Mouse (Mus musculus) midbrain, postnatal 0 days (tissue): ENCODE measurements at regions not wholly inside any gene's neighbourhood (a gene's known extent, or its start where the extent isn't known, plus 50 kb on each side); places are given as distances from the start of the nearest gene placed in this dataset.

Experiments
- ATAC-seq: fragments of 200-750 bp; cut with Nextera tagmentation; 2 replicates; pipeline ENCODE4 v1.8.0; 2017; ENCODE audit warnings: moderate number of reproducible peaks, mild to moderate bottlenecking, moderate TSS enrichment, moderate library complexity; ENCODE audit not compliant: low FRiP score
- DNase-seq: peaks from one replicate; pipeline ENCODE4 v3.0.0-alpha.2; 2015; ENCODE audit warnings: low spot score
- H3K27ac ChIP-seq: fragments of 300-500 bp; sonication (generic); 2 replicates; pipeline ENCODE4 v1.5.1; 2014; ENCODE audit warnings: low read depth, mild to moderate bottlenecking, low read length, mixed read lengths
- H3K27me3 ChIP-seq: fragments of 300-500 bp; sonication (generic); 2 replicates; pipeline ENCODE4 v1.6.1; 2014; ENCODE audit warnings: low read length, control low read depth, mixed read lengths; ENCODE audit not compliant: insufficient read depth
- H3K36me3 ChIP-seq: fragments of 300-500 bp; sonication (generic); 2 replicates; pipeline ENCODE4 v1.6.1; 2014; ENCODE audit warnings: low read length, control low read depth, mixed read lengths; ENCODE audit not compliant: insufficient read depth
- H3K4me1 ChIP-seq: fragments of 300-500 bp; sonication (generic); 2 replicates; pipeline ENCODE4 v1.6.1; 2014; ENCODE audit warnings: mild to moderate bottlenecking, control low read depth, antibody characterized with exemption, low read length, mixed read lengths; ENCODE audit not compliant: insufficient read depth
- H3K4me2 ChIP-seq: fragments of 300-500 bp; sonication (generic); 2 replicates; pipeline ENCODE4 v1.6.1; 2014; ENCODE audit warnings: low read depth, mild to moderate bottlenecking, low read length, mixed read lengths; ENCODE audit not compliant: poor library complexity, severe bottlenecking
- H3K4me3 ChIP-seq: fragments of 300-500 bp; sonication (generic); 2 replicates; pipeline ENCODE4 v1.5.1; 2014; ENCODE audit warnings: low read depth, mild to moderate bottlenecking, low read length, moderate library complexity
- H3K9ac ChIP-seq: fragments of 300-500 bp; sonication (generic); replicated peaks from 2 replicates; pipeline ENCODE4 v1.6.1; 2014; ENCODE audit warnings: mild to moderate bottlenecking, low read length, moderate library complexity, mixed read lengths; ENCODE audit not compliant: poor library complexity, severe bottlenecking
- H3K9me3 ChIP-seq: fragments of 300-500 bp; sonication (generic); 2 replicates; pipeline ENCODE4 v1.6.1; 2016; ENCODE audit warnings: low read length, control low read depth
- CTCF ChIP-seq: IDR thresholded peaks from 2 replicates; pipeline ENCODE4 v1.5.1; 2016; ENCODE audit warnings: antibody characterized with exemption, mild to moderate bottlenecking
- WGBS: fragments of 180-500 bp; shearing (Covaris S2); extraction: QIAGEN DNeasy Blood & Tissue Kit; methylation state at CpG from one replicate; pipeline ENCODE4 v1.1.7; 2014; 5-methylcytosine and 5-hydroxymethylcytosine counted together

DNA sequence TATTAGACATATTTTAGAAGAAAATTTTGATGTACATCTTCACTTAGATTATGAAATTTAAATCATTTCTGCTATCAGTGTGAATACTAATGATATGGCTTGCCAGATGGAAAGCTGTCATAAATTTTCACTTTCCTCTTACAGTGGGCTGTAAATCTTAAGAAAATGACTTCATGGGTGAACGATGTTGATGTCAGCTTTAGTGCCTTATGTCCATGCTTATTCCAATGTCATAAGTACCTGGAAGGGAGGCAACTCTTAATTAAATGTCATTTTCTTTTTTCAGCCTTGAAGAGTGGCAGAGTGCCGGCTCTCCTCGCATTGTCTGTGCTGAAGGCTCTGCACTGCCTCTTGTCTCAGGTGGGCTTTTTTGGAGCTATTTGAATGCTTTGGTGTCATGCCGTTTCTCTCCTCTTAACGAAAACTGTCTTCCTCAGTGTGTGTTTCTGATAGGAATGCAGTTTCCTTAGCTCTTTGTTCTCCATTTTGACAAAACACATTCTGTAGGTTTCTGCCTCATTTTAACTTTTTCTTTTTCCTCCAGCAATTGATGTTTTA, 351.6 kb downstream of the Stim2 start:
- 0 out of 2 replicates have a peak overlapping the region, but pooled peaks have one; percentile 59 for H3K27ac ChIP-seq
- H3K4me2 ChIP-seq = no peak overlapping the region
- 0 out of 2 replicates have a peak, but pooled peaks cover 10% of the 10 kb centered on the region for H3K4me1 ChIP-seq
- no peak for TF ChIP-seq CTCF
- DNase-seq = no peak
- no peak overlapping the region for H3K4me3 ChIP-seq
- no peaks in the 10 kb centered on the region for H3K9me3 ChIP-seq
- no peaks in the 10 kb centered on the region for H3K36me3 ChIP-seq
- ATAC-seq = peak; percentile 32; the same call in 1 of the 2 replicates
- 38% methylated on average over 5 of the region's 5 CpGs for WGBS
- no peaks in the 10 kb centered on the region for H3K27me3 ChIP-seq
- H3K9ac ChIP-seq = no peak overlapping the region

DNA sequence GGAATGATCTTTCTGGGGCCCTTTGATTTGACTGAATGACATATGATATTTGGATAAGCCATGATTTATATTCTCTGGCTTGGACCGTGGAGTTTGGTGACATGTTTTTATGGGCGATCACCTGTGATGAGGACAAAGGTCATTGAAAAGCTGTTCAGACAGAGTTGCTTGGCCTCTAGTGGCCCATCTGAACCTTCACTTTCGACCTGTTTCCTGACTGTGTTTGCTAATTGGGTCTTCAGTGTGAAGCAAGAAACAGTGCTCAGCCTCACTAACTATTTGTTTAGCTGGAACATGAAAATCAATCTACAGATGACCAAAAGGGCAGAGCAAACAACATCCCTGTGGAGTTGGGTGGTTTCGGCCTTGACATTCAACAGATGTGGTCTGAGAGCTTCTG, 357.8 kb downstream of the Stim2 start:
- no peak for ATAC-seq
- Histone ChIP-seq H3K27ac (no peak overlapping the region), H3K4me2 (no peak overlapping the region), H3K9me3 (no peaks in the 10 kb centered on the region), H3K36me3 (no peaks in the 10 kb centered on the region), H3K4me3 (no peak overlapping the region), H3K27me3 (no peaks in the 10 kb centered on the region), H3K9ac (no peak overlapping the region), H3K4me1 (no peaks in the 10 kb centered on the region)
- no peak for DNase-seq
- 82% methylated on average over 4 of the region's 4 CpGs for WGBS
- TF ChIP-seq CTCF = no peak

DNA sequence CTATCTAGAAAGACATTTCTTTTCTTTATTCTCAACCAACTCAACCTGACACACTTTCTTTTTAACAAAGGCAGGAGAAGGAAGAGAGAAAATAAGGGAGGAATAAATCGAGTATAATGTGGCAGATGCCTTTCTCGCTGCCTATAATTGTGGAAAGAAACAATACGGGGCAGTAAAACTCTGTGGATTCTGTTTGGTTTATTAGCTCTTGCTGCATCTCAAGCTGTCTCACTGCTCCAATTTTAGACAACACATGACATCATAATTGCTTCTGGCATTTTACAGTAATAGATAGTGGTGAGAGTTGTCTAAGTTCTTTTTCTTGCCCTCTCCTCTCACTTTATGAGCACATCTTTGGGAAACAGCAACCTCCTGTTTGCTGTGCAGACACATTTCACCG, 359.2 kb downstream of the Stim2 start:
- no peak for TF ChIP-seq CTCF
- H3K9ac ChIP-seq = no peak overlapping the region
- no peak overlapping the region for H3K4me3 ChIP-seq
- H3K4me2 ChIP-seq = no peak overlapping the region
- DNase-seq (no peak), ATAC-seq (no peak)
- H3K27me3 ChIP-seq = no peaks in the 10 kb centered on the region
- no peaks in the 10 kb centered on the region for H3K4me1 ChIP-seq
- H3K27ac ChIP-seq = no peak overlapping the region
- H3K9me3 ChIP-seq = no peaks in the 10 kb centered on the region
- 64% methylated on average over 4 of the region's 4 CpGs for WGBS
- no peaks in the 10 kb centered on the region for H3K36me3 ChIP-seq

DNA sequence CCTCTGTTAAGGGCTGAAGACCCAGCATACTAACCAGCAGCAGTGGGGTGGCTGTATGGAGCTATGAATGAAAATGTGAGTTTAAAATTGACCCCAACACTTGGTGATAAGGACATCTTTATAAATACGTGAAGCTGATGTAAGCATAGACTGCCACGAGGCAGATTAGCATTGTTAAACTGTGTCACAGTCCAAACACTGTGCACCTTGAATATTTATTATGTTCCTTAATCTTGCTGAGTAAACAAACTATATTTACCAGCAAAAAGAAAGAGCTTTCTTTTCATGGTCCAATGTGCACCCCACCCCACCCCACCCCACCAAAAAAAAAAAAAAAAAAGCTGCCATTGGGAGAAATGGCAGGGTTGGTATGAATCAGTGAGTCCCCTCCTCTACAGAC, 359.9 kb downstream of the Stim2 start:
- no peaks in the 10 kb centered on the region for H3K36me3 ChIP-seq
- H3K9ac ChIP-seq = no peak overlapping the region
- no peaks in the 10 kb centered on the region for H3K27me3 ChIP-seq
- no peak overlapping the region for H3K27ac ChIP-seq
- no peaks in the 10 kb centered on the region for H3K9me3 ChIP-seq
- DNase-seq (no peak), ATAC-seq (no peak)
- 55% methylated on average over 2 of the region's 2 CpGs for WGBS
- no peak for TF ChIP-seq CTCF
- no peaks in the 10 kb centered on the region for H3K4me1 ChIP-seq
- no peak overlapping the region for H3K4me3 ChIP-seq
- no peak overlapping the region for H3K4me2 ChIP-seq
